Mouse (Mus musculus) G1E (cell line): Measurements from ENCODE around the gene Morc2a. TPM values are rescaled to one million over a fixed set of nuclear protein-coding genes. Genes with fewer than 3 reads are reported as not detected.

Experiments used
- ATAC-seq: 2 replicates; pipeline ENCODE4 v1.8.0; 2016; ENCODE audit warnings: mild to moderate bottlenecking; ENCODE audit not compliant: insufficient number of reproducible peaks, poor library complexity, low FRiP score, severe bottlenecking; ENCODE audit errors: extremely low read depth
- DNase-seq: peaks from one replicate; pipeline ENCODE4 v3.0.0; 2012; ENCODE audit warnings: low spot score
- H3K27me3 ChIP-seq: 2 replicates; pipeline ENCODE4 v1.6.1; 2012; ENCODE audit warnings: mild to moderate bottlenecking, low read length, inconsistent platforms; ENCODE audit not compliant: insufficient read depth
- H3K36me3 ChIP-seq: replicated peaks from 2 replicates; pipeline ENCODE3; 2012; ENCODE audit warnings: mild to moderate bottlenecking, inconsistent platforms
- H3K4me1 ChIP-seq: 2 replicates; pipeline ENCODE4 v1.6.1; 2012; ENCODE audit warnings: low read depth, low read length, inconsistent platforms, mixed read lengths; ENCODE audit not compliant: insufficient read depth
- H3K4me3 ChIP-seq: 2 replicates; pipeline ENCODE4 v1.5.1; 2012; ENCODE audit warnings: low read depth, mild to moderate bottlenecking, inconsistent platforms, low read length, moderate library complexity, mixed read lengths
- H3K9me3 ChIP-seq: replicated peaks from 2 replicates; pipeline ENCODE4 v1.6.1; 2012; ENCODE audit warnings: inconsistent platforms
- CTCF ChIP-seq: IDR thresholded peaks from 2 replicates; pipeline ENCODE4 v1.5.1; 2012; ENCODE audit warnings: low read depth, low read length, inconsistent platforms, mixed read lengths
- GATA1 ChIP-seq: IDR thresholded peaks from 2 replicates; pipeline ENCODE4 v1.6.1; 2012; ENCODE audit warnings: borderline replicate concordance, low read length, inconsistent platforms, mixed read lengths
- GATA2 ChIP-seq: IDR thresholded peaks from 2 replicates; pipeline ENCODE4 v1.6.1; 2012; ENCODE audit warnings: low read depth, low read length, inconsistent platforms, borderline replicate concordance
- POLR2AphosphoS5 ChIP-seq: IDR thresholded peaks from 2 replicates; pipeline ENCODE4 v1.6.1; 2012; ENCODE audit warnings: low read depth, low read length, inconsistent platforms; ENCODE audit not compliant: insufficient replicate concordance
- TAL1 ChIP-seq: conservative IDR thresholded peaks from 2 replicates; pipeline ENCODE4 v1.6.1; 2012; ENCODE audit warnings: low read depth, low read length, inconsistent platforms, mixed read lengths
- polyA plus RNA-seq: library from polyadenylated mRNA; stranded (reverse); fragments of >175 nt; gene quantifications from 2 replicates; pipeline ENCODE4 v1.2.3, GENCODE M21; 2012
- total RNA-seq, 2 experiments: library from RNA; stranded (forward) in 1 of 2; stranded (reverse) in 1 of 2; fragments of 200-1000 nt in 1 of 2; fragments of >200 nt in 1 of 2; fragmentation: Nextera tagmentation in 1 of 2; gene quantifications; 2 replicates each; pipeline ENCODE4 v1.2.3; 2014 to 2017

Morc2a gene
- total and polyA plus RNA-seq, 3 experiments = 3.1 to 18.5 (median 13.8) TPM

DNA sequence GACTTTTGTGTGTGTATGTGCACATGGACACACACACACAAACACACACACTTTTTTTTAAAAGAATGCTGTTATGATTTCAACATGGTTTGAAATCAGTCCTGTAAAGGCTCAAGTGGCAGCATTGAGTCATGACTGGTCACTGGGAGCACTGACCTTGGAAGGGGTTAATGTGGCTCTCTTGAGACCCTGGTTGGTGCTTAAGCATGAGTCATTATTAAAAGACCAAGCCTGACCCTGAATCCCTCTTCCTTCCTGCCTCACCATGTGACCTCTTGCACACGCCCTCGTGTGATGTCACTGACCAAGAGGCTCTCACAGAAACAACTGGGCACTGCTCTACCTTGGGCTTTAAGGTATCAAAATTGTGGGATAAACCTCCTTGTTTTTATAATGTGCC is 89.8 kb downstream of the Morc2a start:
- ATAC-seq (no peak), DNase-seq (no peak)
- H3K27me3 ChIP-seq = 0 out of 2 replicates have a peak, but pooled peaks cover 2% of the 10 kb centered on the region
- no peak for TF ChIP-seq CTCF
- TF ChIP-seq TAL1 = no peak
- TF ChIP-seq GATA2 = no peak
- no peak for TF ChIP-seq POLR2AphosphoS5
- TF ChIP-seq GATA1 = no peak
- H3K4me1 ChIP-seq = no peaks in the 10 kb centered on the region
- no peaks in the 10 kb centered on the region for H3K9me3 ChIP-seq
- H3K36me3 ChIP-seq = no peaks in the 10 kb centered on the region
- no peak overlapping the region for H3K4me3 ChIP-seq

Other genes starting within 250 kb of the Morc2a start
- 47.1 and 49.6 TPM in 2 replicates for gene Limk2, start 240.0 kb upstream of the Morc2a start, total RNA-seq (2014; fragmentation: Nextera tagmentation)
- 33.0 and 38.9 TPM in 2 replicates for gene Limk2, start 240.0 kb upstream of the Morc2a start, total RNA-seq (2017)
- gene Limk2, start 240.0 kb upstream of the Morc2a start, polyA plus RNA-seq = 44.9 and 46.1 TPM in 2 replicates
- 17.4 and 22.7 TPM in 2 replicates for gene Rnf185, start 196.8 kb upstream of the Morc2a start, total RNA-seq (2014; fragmentation: Nextera tagmentation)
- 13.4 and 13.8 TPM in 2 replicates for gene Rnf185, start 196.8 kb upstream of the Morc2a start, total RNA-seq (2017)
- gene Rnf185, start 196.8 kb upstream of the Morc2a start, polyA plus RNA-seq = 2.1 and 2.7 TPM in 2 replicates
- not detected in 2 replicates for gene Pla2g3, start 160.9 kb upstream of the Morc2a start, total RNA-seq (2014; fragmentation: Nextera tagmentation)
- gene Pla2g3, start 160.9 kb upstream of the Morc2a start, total RNA-seq (2017) = 0.11 TPM in 1 of 2 replicates, not detected in the other
- gene Pla2g3, start 160.9 kb upstream of the Morc2a start, polyA plus RNA-seq = not detected in 2 replicates
- gene Inpp5j, start 144.4 kb upstream of the Morc2a start, total RNA-seq (2014; fragmentation: Nextera tagmentation) = not detected in 2 replicates
- 0.05 and 0.06 TPM in 2 replicates for gene Inpp5j, start 144.4 kb upstream of the Morc2a start, total RNA-seq (2017)
- gene Inpp5j, start 144.4 kb upstream of the Morc2a start, polyA plus RNA-seq = not detected in 2 replicates
- gene Selenom, start 134.5 kb upstream of the Morc2a start, total RNA-seq (2014; fragmentation: Nextera tagmentation) = not detected in 2 replicates
- not detected in 2 replicates for gene Selenom, start 134.5 kb upstream of the Morc2a start, total RNA-seq (2017)
- gene Selenom, start 134.5 kb upstream of the Morc2a start, polyA plus RNA-seq = not detected in 2 replicates
- gene Smtn, start 108.6 kb upstream of the Morc2a start, total RNA-seq (2014; fragmentation: Nextera tagmentation) = not detected in 2 replicates
- 0.06 TPM in 1 of 2 replicates, not detected in the other for gene Smtn, start 108.6 kb upstream of the Morc2a start, total RNA-seq (2017)
- 0.07 TPM in 1 of 2 replicates, not detected in the other for gene Smtn, start 108.6 kb upstream of the Morc2a start, polyA plus RNA-seq
- not detected in 2 replicates for gene Osbp2, start 214.7 kb downstream of the Morc2a start, total RNA-seq (2014; fragmentation: Nextera tagmentation)
- 0.12 and 0.22 TPM in 2 replicates for gene Osbp2, start 214.7 kb downstream of the Morc2a start, total RNA-seq (2017)
- gene Osbp2, start 214.7 kb downstream of the Morc2a start, polyA plus RNA-seq = not detected in 2 replicates
- not detected in 2 replicates for gene 4921536K21Rik, start 245.9 kb downstream of the Morc2a start, total RNA-seq (2014; fragmentation: Nextera tagmentation)
- 0.05 TPM in 1 of 2 replicates, not detected in the other for gene 4921536K21Rik, start 245.9 kb downstream of the Morc2a start, total RNA-seq (2017)
- not detected in 2 replicates for gene 4921536K21Rik, start 245.9 kb downstream of the Morc2a start, polyA plus RNA-seq
- gene Dusp18, start 246.0 kb downstream of the Morc2a start, total RNA-seq (2014; fragmentation: Nextera tagmentation) = not detected in 2 replicates
- gene Dusp18, start 246.0 kb downstream of the Morc2a start, total RNA-seq (2017) = 0.11 and 0.12 TPM in 2 replicates
- not detected in 2 replicates for gene Dusp18, start 246.0 kb downstream of the Morc2a start, polyA plus RNA-seq